Mouse (Mus musculus): ENCODE measurements around the gene Hat1. TPM values are rescaled to one million over a fixed set of nuclear protein-coding genes. Genes with fewer than 3 reads are reported as not detected.

The Hat1 gene
- total and polyA plus RNA-seq, 3 experiments: 91.6 to 292 (median 167) TPM

DNA sequence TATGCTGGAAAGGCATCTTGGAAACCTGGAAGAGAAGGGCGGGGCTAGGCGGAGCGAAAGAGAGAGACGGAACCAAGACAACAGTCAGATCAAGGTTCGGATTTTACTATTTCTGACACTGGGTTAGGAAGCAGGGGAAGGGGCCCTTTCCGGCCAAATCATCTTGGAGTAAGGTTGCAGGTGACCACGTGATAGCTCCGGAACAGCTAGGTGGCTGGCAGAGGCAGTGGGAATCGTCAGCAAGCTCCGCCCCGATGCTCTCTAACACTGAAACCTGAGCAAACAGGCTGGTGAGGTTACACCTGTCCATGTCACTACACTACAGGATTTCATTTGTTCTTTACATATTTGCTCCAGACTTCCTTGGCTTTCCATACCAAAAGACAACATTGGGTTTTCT, 4.9 kb upstream of the Hat1 start:
- Histone ChIP-seq H3K9ac (ENCODE audit: insufficient read depth, low read depth) (no peak overlapping the region), H3K4me2 (ENCODE audit: insufficient read depth, low read depth, poor library complexity, severe bottlenecking) (no peak overlapping the region)

GRCm38 (mm10) chr2:71387766-71388165, 992 bp upstream of the Hat1 start:
- no peak overlapping the region for H3K4me3 ChIP-seq (replicated peaks in 1 of 3; ENCODE audit: low read depth in 2 of 3, low read length in 2 of 3, poor library complexity in 1 of 3)
- TF ChIP-seq TCF12 (IDR thresholded peaks at IDR 0.05; ENCODE audit: low read depth, low read length) (peak; percentile 64), IRF4 (IDR thresholded peaks at IDR 0.05; ENCODE audit: low read depth, low read length) (no peak)
- H3K79me2 ChIP-seq (replicated peaks; ENCODE audit: control insufficient read depth, extremely low read depth, insufficient read depth, poor library complexity, severe bottlenecking): peaks cover 14% of the 10 kb centered on the region
- dilution Hi-C loops (cut with MboI; ENCODE audit: extremely low pct_ligation_motif_present, extremely low pct_unique_long_range_greater_than_20kb, low sequenced_read_pairs) (no loop called here), in situ Hi-C loops (cut with MboI; ENCODE audit: low pct_ligation_motif_present, low pct_unique_long_range_greater_than_20kb, low sequenced_read_pairs) (no loop called here)
- DNase-seq (ENCODE audit: extremely low read depth): no peak
- peaks cover 6 to 26% of the 10 kb centered on the region in 2 experiments; a peak in 3 of 4 replicates for H3K4me1 ChIP-seq (ENCODE audit: control insufficient read depth in 1 of 2, insufficient read depth in 2 of 2)
- H3K4me2 ChIP-seq (ENCODE audit: insufficient read depth, low read depth, poor library complexity, severe bottlenecking): no peak overlapping the region
- H3K9ac ChIP-seq (ENCODE audit: insufficient read depth, low read depth): no peak overlapping the region
- H3K36me3 ChIP-seq (replicated peaks in 1 of 2; ENCODE audit: control insufficient read depth in 1 of 2, insufficient read depth in 1 of 2, low read length in 1 of 2): peaks cover 2 to 16% of the 10 kb centered on the region in 2 experiments
- no peaks in the 10 kb centered on the region for H3K27me3 ChIP-seq (replicated peaks)
- no peaks in the 10 kb centered on the region for H3K9me3 ChIP-seq (replicated peaks; ENCODE audit: low read length)
- no peak overlapping the region for H3K27ac ChIP-seq (ENCODE audit: insufficient read depth, low read depth)

More for the DNA sequence above, 4.9 kb upstream of the Hat1 start:
- DNase-seq (ENCODE audit: extremely low read depth): no peak
- H3K4me3 ChIP-seq (replicated peaks in 1 of 3; ENCODE audit: low read depth in 2 of 3, low read length in 2 of 3, poor library complexity in 1 of 3): no peak overlapping the region
- TF ChIP-seq KAT2A (IDR thresholded peaks at IDR 0.05; ENCODE audit: insufficient replicate concordance, low read length): no peak
- TF ChIP-seq ELF1 (IDR thresholded peaks at IDR 0.05; ENCODE audit: low read depth, low read length): no peak
- TF ChIP-seq GABPA (IDR thresholded peaks at IDR 0.05; ENCODE audit: insufficient replicate concordance, low read depth, low read length): no peak
- TF ChIP-seq MXI1 (IDR thresholded peaks at IDR 0.05; ENCODE audit: low read depth, low read length): no peak
- no peak for TF ChIP-seq CTCF (conservative IDR thresholded peaks at IDR 0.05 in 1 of 2, IDR thresholded peaks at IDR 0.05 in 1 of 2; ENCODE audit: low read depth in 2 of 2, low read length in 2 of 2)
- TF ChIP-seq POLR2A (IDR thresholded peaks at IDR 0.05; ENCODE audit: low read depth, low read length): no peak
- no peak for TF ChIP-seq JUN (IDR thresholded peaks at IDR 0.05; ENCODE audit: insufficient read depth, low read depth, low read length)
- no peak for TF ChIP-seq TBP (conservative IDR thresholded peaks at IDR 0.05; ENCODE audit: low read depth, low read length)
- no peak for TF ChIP-seq HCFC1 (IDR thresholded peaks at IDR 0.05; ENCODE audit: low read depth, low read length)
- TF ChIP-seq ZNF384 (IDR thresholded peaks at IDR 0.05; ENCODE audit: low read depth, low read length): no peak
- H3K27ac ChIP-seq (ENCODE audit: insufficient read depth, low read depth): no peak overlapping the region
- H3K79me2 ChIP-seq (replicated peaks; ENCODE audit: control insufficient read depth, extremely low read depth, insufficient read depth, poor library complexity, severe bottlenecking): no peaks in the 10 kb centered on the region
- no peaks in the 10 kb centered on the region for H3K36me3 ChIP-seq (replicated peaks in 1 of 2; ENCODE audit: control insufficient read depth in 1 of 2, insufficient read depth in 1 of 2, low read length in 1 of 2)
- H3K27me3 ChIP-seq (replicated peaks): no peaks in the 10 kb centered on the region
- H3K4me1 ChIP-seq (ENCODE audit: control insufficient read depth in 1 of 2, insufficient read depth in 2 of 2): peaks cover 6 to 17% of the 10 kb centered on the region in 2 experiments; a peak in 3 of 4 replicates
- no peaks in the 10 kb centered on the region for H3K9me3 ChIP-seq (replicated peaks; ENCODE audit: low read length)
- in situ Hi-C loops (cut with MboI; ENCODE audit: low pct_ligation_motif_present, low pct_unique_long_range_greater_than_20kb, low sequenced_read_pairs) (no loop called here), dilution Hi-C loops (cut with MboI; ENCODE audit: extremely low pct_ligation_motif_present, extremely low pct_unique_long_range_greater_than_20kb, low sequenced_read_pairs) (no loop called here)

DNA sequence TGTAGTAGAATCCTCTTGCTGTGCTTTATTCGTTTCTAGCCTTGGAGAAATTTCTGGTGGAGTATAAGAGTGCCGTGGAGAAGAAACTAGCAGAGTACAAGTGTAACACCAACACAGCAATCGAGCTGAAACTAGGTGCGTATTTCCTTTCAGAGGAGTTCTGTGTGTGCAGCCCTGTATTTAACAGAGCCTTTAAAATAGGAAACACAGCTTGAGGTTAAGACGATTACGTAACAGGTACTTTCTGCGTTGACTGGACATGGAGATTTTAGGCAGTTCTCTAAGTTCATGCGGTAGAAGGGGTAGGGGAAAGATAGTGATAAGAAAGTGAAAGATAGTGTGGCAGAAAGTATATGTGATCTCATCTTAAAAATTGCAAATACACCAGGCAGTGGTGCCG, 1.1 kb downstream of the Hat1 start:
- DNase-seq (ENCODE audit: extremely low read depth): peak; percentile 65
- in situ Hi-C loops (cut with MboI; ENCODE audit: low pct_ligation_motif_present, low pct_unique_long_range_greater_than_20kb, low sequenced_read_pairs): no loop called here
- Histone ChIP-seq H3K9me3 (replicated peaks; ENCODE audit: low read length) (no peaks in the 10 kb centered on the region), H3K27ac (ENCODE audit: insufficient read depth, low read depth) (peak overlapping the region; percentile 66; the same call in 1 of the 2 replicates), H3K36me3 (replicated peaks in 1 of 2; ENCODE audit: control insufficient read depth in 1 of 2, insufficient read depth in 1 of 2, low read length in 1 of 2) (peaks cover 5 to 33% of the 10 kb centered on the region in 2 experiments), H3K4me1 (ENCODE audit: control insufficient read depth in 1 of 2, insufficient read depth in 2 of 2) (peaks cover 8 to 32% of the 10 kb centered on the region in 2 experiments), H3K4me2 (ENCODE audit: insufficient read depth, low read depth, poor library complexity, severe bottlenecking) (peak overlapping the region; percentile 71; the same call in 1 of the 2 replicates), H3K9ac (ENCODE audit: insufficient read depth, low read depth) (peak overlapping the region; percentile 59), H3K4me3 (replicated peaks in 1 of 3; ENCODE audit: low read depth in 2 of 3, low read length in 2 of 3, poor library complexity in 1 of 3) (peak overlapping the region; percentile 82 to 98 (median 98)), H3K27me3 (replicated peaks) (no peaks in the 10 kb centered on the region), H3K79me2 (replicated peaks; ENCODE audit: control insufficient read depth, extremely low read depth, insufficient read depth, poor library complexity, severe bottlenecking) (peaks cover 24% of the 10 kb centered on the region)
- no peak for TF ChIP-seq ZNF384 (IDR thresholded peaks at IDR 0.05; ENCODE audit: low read depth, low read length)
- TF ChIP-seq CTCF (conservative IDR thresholded peaks at IDR 0.05 in 1 of 2, IDR thresholded peaks at IDR 0.05 in 1 of 2; ENCODE audit: low read depth in 2 of 2, low read length in 2 of 2): no peak
- peak; percentile 40; the same call in 1 of the 2 replicates for TF ChIP-seq SIN3A (IDR thresholded peaks at IDR 0.05; ENCODE audit: low read length)
- dilution Hi-C loops (cut with MboI; ENCODE audit: extremely low pct_ligation_motif_present, extremely low pct_unique_long_range_greater_than_20kb, low sequenced_read_pairs): no loop called here
